Mouse (Mus musculus): ENCODE measurements at regions not wholly inside any gene's neighbourhood (a gene's known extent, or its start where the extent isn't known, plus 50 kb on each side); places are given as distances from the start of the nearest gene placed in this dataset.
"Not testable (repeated sequence)": the region's sequence is repeated elsewhere in the genome, so short reads cannot be mapped to it uniquely, and the experiment has no call there.

- DNase-seq (ENCODE audit: extremely low spot score in 1 of 2, low spot score in 1 of 2): no peak
These were observed 286.7 kb downstream of the Gadd45g start for GRCm38 (mm10) chr13:52133202-52133601.

GRCm38 (mm10) chr13:52138331-52138945, 292.0 kb downstream of the Gadd45g start:
- DNase-seq (ENCODE audit: extremely low spot score in 1 of 2, low spot score in 1 of 2): no peak

- no peak for DNase-seq (ENCODE audit: extremely low spot score in 1 of 2, low spot score in 1 of 2)
These were observed 292.8 kb downstream of the Gadd45g start for GRCm38 (mm10) chr13:52139140-52139809.

DNA sequence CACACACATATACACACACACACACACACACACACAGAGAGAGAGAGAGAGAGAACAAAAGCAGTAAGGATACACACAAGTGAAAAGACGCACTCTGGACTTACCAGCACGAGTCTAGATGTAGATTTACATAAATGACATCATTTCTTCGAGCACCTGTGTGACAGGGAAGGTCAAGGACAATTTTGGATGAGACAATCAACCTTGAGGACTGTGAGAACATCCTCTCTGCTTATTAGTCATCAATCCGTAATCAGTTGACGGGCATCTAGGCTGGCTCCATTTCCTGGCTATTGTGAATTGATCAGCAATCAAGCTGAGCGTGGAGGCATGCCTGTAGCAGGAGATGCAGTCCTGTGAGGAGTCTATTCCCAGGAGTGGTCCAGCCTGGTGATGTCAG, 293.7 kb downstream of the Gadd45g start:
- no peak for DNase-seq (ENCODE audit: extremely low spot score in 1 of 2, low spot score in 1 of 2)

GRCm38 (mm10) chr13:52144066-52144465, 297.6 kb downstream of the Gadd45g start:
- DNase-seq (ENCODE audit: extremely low spot score in 1 of 2, low spot score in 1 of 2): not testable (repeated sequence)

- no peak for DNase-seq (ENCODE audit: extremely low spot score in 1 of 2, low spot score in 1 of 2)
These were observed 299.4 kb downstream of the Gadd45g start for GRCm38 (mm10) chr13:52145926-52146325.

DNA sequence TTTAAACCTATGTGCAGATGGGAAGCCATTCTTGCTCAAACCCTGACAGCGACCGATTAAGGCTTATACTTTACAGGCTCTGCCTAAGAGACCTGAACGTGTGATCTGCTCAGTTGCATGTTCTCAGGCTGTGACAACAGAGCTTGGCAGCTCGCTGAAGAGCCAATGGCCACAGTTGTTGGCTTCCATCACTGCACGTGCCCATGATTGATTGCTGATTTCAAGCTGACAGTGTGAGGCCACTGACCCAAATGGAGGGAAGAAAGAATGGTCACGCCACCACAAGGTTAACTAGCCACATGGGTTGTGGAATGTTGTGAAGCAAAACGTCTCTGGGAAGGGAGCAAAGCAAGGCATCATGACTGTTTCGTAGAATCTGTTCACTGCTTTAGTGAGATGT, 303.8 kb downstream of the Gadd45g start:
- no peak for DNase-seq (ENCODE audit: extremely low spot score in 1 of 2, low spot score in 1 of 2)

GRCm38 (mm10) chr13:52151777-52152176, 305.3 kb downstream of the Gadd45g start:
- no peak for DNase-seq (ENCODE audit: extremely low spot score in 1 of 2, low spot score in 1 of 2)

GRCm38 (mm10) chr13:52152221-52152620, 305.7 kb downstream of the Gadd45g start:
- DNase-seq (ENCODE audit: extremely low spot score in 1 of 2, low spot score in 1 of 2): no peak

GRCm38 (mm10) chr13:52153030-52153429, 306.6 kb downstream of the Gadd45g start:
- DNase-seq (ENCODE audit: extremely low spot score in 1 of 2, low spot score in 1 of 2): no peak

- DNase-seq (ENCODE audit: extremely low spot score in 1 of 2, low spot score in 1 of 2): no peak
These were observed 307.1 kb downstream of the Gadd45g start for GRCm38 (mm10) chr13:52153576-52153975.

GRCm38 (mm10) chr13:52154111-52154843, 307.8 kb downstream of the Gadd45g start:
- DNase-seq (ENCODE audit: extremely low spot score in 1 of 2, low spot score in 1 of 2): peak; percentile 8 to 24

DNA sequence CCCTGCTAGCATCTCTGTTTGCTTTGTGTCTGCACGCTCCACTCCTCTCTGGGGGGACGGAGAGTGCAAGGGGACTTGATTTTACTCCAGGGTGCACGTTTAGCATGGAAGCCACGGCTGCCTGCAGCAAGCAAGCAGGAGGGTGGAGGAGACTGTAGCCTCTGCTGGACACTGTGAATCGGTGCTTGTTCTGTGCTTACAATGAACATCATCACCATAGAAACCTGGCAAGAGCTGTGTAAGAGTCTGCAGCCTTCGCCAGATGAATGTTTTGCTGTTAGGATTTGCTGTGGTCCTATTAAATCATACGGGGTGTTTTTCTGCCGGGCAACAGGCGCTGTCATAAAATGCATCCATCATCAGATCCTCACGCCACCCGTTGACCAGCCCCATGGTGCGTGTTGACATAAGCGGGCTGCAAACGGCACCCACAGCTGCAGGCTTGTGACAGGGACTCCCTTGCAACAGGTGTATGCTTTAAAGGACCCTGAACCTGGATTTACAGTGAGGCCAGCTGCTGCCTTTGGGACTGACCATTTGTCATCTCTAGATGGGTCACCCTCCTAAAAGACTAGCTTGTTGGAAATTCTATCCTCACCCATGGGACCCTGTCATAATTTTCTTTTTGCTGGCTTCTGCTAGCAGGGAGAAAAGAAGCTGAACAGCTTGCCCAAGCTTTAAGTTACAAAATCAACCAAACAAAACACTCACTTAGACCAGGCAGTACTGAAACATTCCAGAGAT, 308.5 kb downstream of the Gadd45g start:
- peak; percentile 44 to 56 for DNase-seq (ENCODE audit: extremely low spot score in 1 of 2, low spot score in 1 of 2)

DNA sequence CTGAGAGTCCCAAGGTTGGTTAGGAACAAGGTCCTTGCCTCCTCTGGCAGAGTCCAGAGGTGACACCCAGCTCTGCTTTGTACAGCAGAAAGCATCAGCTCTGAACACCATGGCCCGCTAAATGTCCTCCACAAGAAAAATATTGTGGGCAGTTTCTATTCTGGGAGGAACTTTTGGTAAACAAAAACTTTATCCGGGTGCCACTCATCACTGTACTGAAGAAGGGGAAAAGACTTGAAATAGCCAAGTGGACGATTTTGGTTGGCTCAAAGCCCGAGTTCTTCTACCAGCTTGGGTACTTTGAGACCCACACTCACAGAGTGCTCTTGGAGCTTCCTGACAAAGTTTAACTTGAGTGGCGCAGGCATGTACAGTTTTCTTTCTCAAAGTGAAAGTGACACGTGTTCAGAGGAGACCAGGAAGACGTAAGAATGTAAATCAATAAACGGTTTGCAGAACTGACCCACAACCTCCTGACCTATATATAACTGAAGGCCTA, 309.2 kb downstream of the Gadd45g start:
- DNase-seq (ENCODE audit: extremely low spot score in 1 of 2, low spot score in 1 of 2): no peak

DNA sequence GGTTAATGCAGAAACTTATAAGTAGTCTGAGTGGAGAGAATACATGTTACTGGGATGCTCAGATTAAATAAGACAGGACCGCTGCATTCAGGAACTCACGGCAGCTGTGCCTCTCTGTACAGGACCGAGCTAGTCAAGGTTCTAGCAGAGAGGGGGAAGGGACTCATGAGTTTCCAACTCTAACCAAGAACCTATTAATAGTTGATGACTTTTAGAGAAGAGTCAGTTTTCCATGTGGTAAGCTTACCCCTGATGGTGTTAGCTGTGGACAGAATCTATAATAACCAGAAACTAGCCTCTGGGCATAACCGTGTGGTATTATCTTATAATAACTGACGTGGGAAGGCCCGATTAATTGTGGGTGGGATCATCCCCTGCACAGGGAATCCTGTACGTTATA, 316.2 kb downstream of the Gadd45g start:
- DNase-seq (ENCODE audit: extremely low spot score in 1 of 2, low spot score in 1 of 2): no peak

DNA sequence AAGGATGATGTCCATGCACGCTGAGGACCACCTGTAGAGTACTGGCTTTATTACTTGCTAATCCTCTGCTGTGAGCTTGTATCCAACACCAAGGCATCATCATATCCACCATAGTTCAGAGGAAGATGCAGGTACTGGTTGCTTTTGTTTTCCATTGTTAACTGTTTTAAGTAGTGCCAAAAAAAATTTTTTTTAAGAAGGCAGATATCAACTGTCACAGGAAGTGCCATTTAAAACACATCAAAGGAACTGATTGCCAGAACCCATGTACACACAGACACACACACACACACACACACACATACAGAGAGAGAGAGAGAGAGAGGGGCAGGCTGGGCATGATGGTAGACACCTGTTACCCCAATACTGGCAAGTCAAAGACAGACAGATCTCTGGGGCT, 319.1 kb downstream of the Gadd45g start:
- DNase-seq (ENCODE audit: extremely low spot score in 1 of 2, low spot score in 1 of 2): no peak

DNA sequence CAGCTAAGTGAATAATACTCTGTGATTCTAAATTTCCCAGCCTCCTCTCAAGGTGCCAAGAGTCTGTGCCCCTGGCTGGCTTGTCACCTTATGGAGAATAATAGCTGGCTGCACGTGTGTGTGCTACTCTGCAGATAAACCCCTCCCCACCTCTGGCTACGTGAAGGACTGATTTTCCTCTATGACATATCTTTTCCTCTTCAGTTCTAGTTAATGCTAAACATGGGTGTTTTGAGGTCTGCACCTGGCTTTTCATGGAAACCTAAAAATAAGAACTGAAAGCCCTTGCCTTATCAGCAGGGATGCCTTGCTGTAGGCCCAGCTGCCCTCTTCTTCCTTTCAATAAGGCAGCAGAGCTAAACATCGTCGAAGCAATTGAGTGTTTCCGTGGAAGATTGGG, 321.5 kb downstream of the Gadd45g start:
- DNase-seq (ENCODE audit: extremely low spot score in 1 of 2, low spot score in 1 of 2): no peak

GRCm38 (mm10) chr13:52172706-52173346, 326.3 kb downstream of the Gadd45g start:
- no peak for DNase-seq (ENCODE audit: extremely low spot score in 1 of 2, low spot score in 1 of 2)

DNA sequence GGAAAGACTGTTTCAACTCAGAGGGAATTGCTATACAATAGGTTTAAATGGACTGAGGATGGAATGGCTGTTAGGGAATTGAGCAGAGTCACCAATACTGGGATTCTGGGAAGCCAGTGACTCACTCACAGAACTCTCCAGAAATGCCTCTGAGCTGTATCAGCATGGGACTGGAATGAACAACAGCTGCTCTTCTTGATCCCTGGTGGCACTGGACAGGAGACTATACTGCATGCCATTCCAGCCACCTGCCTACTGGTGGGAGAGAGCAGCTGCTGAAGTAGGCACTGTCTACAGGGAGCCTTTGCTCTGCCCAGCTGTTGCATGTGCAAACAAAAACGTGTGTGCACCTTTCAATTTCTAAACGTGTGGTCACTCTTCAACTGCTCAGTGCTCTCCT, 329.2 kb downstream of the Gadd45g start:
- DNase-seq (ENCODE audit: extremely low spot score in 1 of 2, low spot score in 1 of 2): no peak

GRCm38 (mm10) chr13:52179977-52180376, 333.5 kb downstream of the Gadd45g start:
- no peak for DNase-seq (ENCODE audit: extremely low spot score in 1 of 2, low spot score in 1 of 2)
